Mouse (Mus musculus) olfactory bulb, adult 2 months (tissue): ENCODE measurements around the gene Cass4. TPM values are rescaled to one million over a fixed set of nuclear protein-coding genes. Genes with fewer than 3 reads are reported as not detected.

Source experiments
- H3K27ac ChIP-seq: fragments of 200-500 bp; 2 replicates; pipeline ENCODE4 v1.5.1; 2012; ENCODE audit warnings: low read depth, low read length; ENCODE audit not compliant: insufficient read depth
- H3K4me1 ChIP-seq: fragments of 200-500 bp; 2 replicates; pipeline ENCODE4 v1.6.1; 2012; ENCODE audit warnings: low read length; ENCODE audit not compliant: control insufficient read depth, insufficient read depth
- H3K4me3 ChIP-seq: fragments of 200-500 bp; 2 replicates; pipeline ENCODE4 v1.5.1; 2012; ENCODE audit warnings: mild to moderate bottlenecking, low read depth, low read length, moderate library complexity; ENCODE audit not compliant: insufficient read depth
- CTCF ChIP-seq: fragments of 200-500 bp; IDR thresholded peaks from 2 replicates; pipeline ENCODE4 v1.5.1; 2012; ENCODE audit warnings: low read depth, mild to moderate bottlenecking, low read length, moderate library complexity; ENCODE audit not compliant: insufficient read depth
- POLR2A ChIP-seq: fragments of 200-500 bp; IDR thresholded peaks from 2 replicates; pipeline ENCODE4 v1.6.1; 2012; ENCODE audit warnings: mild to moderate bottlenecking, low read depth, low read length, moderate library complexity; ENCODE audit not compliant: insufficient read depth
- WGBS: fragments of 180-500 bp; shearing (Covaris S2); methylation state at CpG from one replicate; pipeline ENCODE4 v1.1.7; 2018; 5-methylcytosine and 5-hydroxymethylcytosine counted together
- polyA plus RNA-seq: library from polyadenylated mRNA; stranded (reverse); fragments of >200 nt; gene quantifications from 2 replicates; pipeline ENCODE4 v1.2.4, GENCODE M21; 2012; ENCODE audit warnings: low replicate concordance; ENCODE audit not compliant: missing spikeins, insufficient read depth, insufficient read length

The Cass4 gene
- polyA plus RNA-seq, 1 experiment = not detected

DNA sequence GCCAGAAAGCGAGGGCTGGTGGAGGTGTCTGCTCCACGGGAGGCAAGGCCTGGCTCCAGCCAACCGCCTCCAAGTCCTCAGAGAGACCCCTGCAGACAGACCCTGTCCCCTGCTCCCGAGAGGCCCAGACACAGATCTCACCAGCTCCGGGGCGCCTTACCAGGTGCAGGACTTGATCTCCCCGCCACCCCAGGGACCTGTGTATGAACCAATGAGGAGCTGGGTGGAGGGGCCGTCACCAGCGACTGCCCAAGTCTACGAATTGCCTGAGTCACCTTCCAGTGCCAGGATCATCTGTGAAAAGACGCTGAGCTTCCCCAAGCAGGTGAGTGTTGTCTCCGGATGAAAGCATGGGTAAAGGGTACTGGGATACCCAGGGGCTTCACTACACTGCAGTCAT, 22.6 kb downstream of the Cass4 start:
- Histone ChIP-seq H3K4me1 (peaks cover 8% of the 10 kb centered on the region; the same call in 1 of the 2 replicates), H3K27ac (no peak overlapping the region), H3K4me3 (no peak overlapping the region)
- WGBS = 72% methylated on average over 12 of the region's 12 CpGs
- TF ChIP-seq POLR2A (no peak), CTCF (no peak)

- H3K4me1 ChIP-seq = peaks cover 5% of the 10 kb centered on the region; the same call in 1 of the 2 replicates
- TF ChIP-seq POLR2A (no peak), CTCF (no peak)
- 89% methylated on average over 5 of the region's 5 CpGs for WGBS
- H3K27ac ChIP-seq = no peak overlapping the region
- H3K4me3 ChIP-seq = no peak overlapping the region
Observed at GRCm38 (mm10) chr2:172416876-172417275, 23.3 kb downstream of the Cass4 start.

DNA sequence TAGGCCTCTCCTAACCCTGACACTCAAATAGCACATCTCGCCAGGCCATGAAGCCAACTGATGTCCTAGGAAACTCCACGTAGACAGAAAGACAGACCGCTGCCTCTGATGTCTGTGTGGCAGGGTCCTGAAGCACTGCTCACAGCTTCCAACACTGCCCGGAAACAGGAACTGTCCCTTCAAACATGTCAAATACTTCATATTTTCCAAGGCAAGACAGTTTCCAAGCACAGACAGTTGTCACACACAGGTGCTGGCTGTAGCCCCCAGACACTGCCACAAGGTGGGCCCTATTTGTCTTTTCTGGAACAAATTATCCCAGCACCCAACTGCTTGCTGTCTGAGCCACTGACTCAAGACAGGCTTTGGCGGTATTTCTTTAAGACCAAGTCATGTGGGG, 24.6 kb downstream of the Cass4 start:
- no peak for TF ChIP-seq POLR2A
- TF ChIP-seq CTCF = no peak
- H3K27ac ChIP-seq = no peak overlapping the region

GRCm38 (mm10) chr2:172430609-172431008, 37.0 kb downstream of the Cass4 start:
- Histone ChIP-seq H3K4me3 (no peak overlapping the region), H3K27ac (no peak overlapping the region), H3K4me1 (no peaks in the 10 kb centered on the region)
- WGBS = 68% methylated on average over 1 of the region's 1 CpGs
- TF ChIP-seq POLR2A = no peak
- no peak for TF ChIP-seq CTCF

More for the DNA sequence above, 24.6 kb downstream of the Cass4 start:
- H3K4me3 ChIP-seq = no peak overlapping the region
- H3K4me1 ChIP-seq = 0 out of 2 replicates have a peak, but pooled peaks cover 3% of the 10 kb centered on the region
- 93% methylated on average over 5 of the region's 5 CpGs for WGBS

DNA sequence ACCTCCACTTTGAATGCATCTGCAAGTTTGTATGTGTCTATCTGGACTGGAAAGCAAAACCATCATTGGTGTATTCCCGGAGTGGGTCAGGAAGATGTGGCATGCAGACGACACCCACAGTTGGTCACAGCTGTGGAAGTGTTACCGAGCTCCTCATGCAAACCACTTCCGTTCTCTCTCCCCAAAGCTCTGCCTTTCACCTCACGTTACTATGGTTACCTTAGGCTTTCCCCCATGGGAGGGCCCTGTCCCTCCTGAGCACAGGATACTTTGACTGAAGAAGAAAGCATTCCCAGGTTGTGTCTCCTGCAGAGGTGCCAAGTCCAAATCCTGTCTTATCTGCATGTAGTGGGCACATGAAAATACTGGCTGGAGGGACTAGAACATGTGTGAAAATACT, 40.2 kb downstream of the Cass4 start:
- Histone ChIP-seq H3K4me1 (no peaks in the 10 kb centered on the region), H3K4me3 (no peak overlapping the region), H3K27ac (no peak overlapping the region)
- WGBS = 53% methylated on average over 5 of the region's 5 CpGs
- TF ChIP-seq CTCF (no peak), POLR2A (no peak)

DNA sequence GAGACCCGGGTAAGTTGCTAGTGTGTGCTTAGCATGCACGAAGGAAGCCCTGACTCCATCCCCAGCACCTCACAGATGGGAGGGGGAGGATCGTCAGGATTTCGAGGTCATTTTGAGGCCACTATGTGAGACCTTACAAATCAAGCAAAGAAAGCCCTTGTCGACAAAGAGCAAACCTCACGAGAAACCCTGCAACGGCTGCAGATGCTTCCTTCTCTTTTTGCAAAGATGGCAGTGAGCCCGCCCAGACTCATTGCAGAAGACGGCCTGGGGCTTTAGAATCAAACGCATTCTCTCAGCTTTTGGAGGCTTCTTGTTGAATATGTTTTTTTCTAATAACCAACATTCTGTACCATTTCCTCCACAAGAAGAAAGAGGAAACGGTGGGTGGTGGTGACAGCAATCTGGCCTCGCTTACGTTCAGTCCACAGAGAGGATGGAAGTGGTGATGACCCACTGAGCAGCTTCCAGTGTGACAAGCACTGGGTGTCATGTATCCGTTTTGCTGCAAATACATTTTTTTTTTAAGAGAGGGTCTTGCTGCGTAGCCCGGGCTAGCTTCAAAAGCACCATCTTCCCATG, 43.9 kb downstream of the Cass4 start:
- no peak overlapping the region for H3K27ac ChIP-seq
- TF ChIP-seq CTCF (no peak), POLR2A (no peak)
- 71% methylated on average over 16 of the region's 16 CpGs for WGBS
- H3K4me1 ChIP-seq = peaks cover 6% of the 10 kb centered on the region; the same call in 1 of the 2 replicates
- no peak overlapping the region for H3K4me3 ChIP-seq

DNA sequence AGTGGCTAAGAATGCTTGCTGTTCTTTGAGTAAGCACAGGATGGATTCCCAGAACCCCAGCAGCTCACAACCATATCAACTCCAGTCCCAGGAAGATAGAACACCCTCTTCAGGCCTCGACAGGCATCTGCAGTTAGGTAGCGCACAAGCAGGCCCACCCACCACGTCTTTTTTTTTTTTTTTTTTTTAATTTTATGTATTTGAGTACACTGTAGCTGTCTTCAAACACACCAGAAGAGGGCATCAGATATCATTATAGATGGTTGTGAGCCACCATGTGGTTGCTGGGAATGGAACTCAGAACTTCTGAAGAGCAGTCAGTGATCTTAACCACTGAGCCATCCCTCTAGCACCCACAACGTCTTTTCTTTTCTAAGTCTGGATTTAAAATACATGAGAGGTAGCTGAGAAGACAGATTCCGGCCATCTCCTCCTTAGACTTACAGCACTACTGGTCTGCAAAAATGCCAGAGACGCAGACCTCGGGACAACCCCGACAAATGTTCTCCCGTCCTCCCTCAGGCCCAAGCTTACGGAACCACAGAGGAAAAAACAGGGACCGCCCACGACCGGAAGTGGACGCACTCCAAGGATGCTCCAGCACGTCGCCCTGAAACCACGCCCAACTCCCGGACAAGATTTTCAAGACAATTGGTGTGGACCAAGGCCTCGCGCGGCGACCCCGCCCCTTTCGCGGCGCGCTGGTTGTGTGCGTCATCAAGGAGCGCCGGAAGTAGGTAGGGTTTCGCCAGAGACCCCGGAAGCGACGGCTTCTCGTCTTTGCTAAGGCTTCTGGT, 46.4 kb downstream of the Cass4 start, which contains the start of gene Rtf2:
Rtf2 (plus strand) TSS at position 714 of the 797 bp plus-strand sequence.
- H3K4me1 ChIP-seq = peaks cover 6% of the 10 kb centered on the region; the same call in 1 of the 2 replicates
- peak within 1 kb of the TSS; percentile 69 for H3K4me3 ChIP-seq
- 2% methylated on average over 35 of the region's 35 CpGs for WGBS
- TF ChIP-seq POLR2A (peak; percentile 71), CTCF (no peak)
- H3K27ac ChIP-seq = peak within 1 kb of the TSS; percentile 7; the same call in 1 of the 2 replicates

DNA sequence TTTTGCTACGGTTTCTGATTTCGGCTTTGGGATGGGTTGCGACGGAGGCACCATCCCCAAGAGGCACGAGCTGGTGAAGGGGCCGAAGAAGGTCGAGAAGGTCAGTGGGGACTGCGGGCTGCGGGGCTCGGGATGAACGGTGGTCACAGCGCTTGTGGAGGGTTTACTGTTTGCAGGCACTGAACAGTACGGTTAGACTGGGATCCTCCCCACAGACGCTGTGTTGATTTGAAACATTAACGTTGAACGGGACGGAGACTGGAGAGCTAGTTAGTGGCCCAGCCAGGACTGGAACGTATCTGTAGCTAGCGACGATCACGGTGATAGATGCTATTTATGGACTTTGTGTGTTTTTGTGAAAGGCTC, 47.0 kb downstream of the Cass4 start:
- TF ChIP-seq POLR2A (no peak), CTCF (no peak)
- H3K4me1 ChIP-seq = peaks cover 6% of the 10 kb centered on the region; the same call in 1 of the 2 replicates
- under 1% methylated on average over 21 of the region's 21 CpGs for WGBS
- no peak overlapping the region for H3K27ac ChIP-seq
- peak overlapping the region; percentile 69 for H3K4me3 ChIP-seq

DNA sequence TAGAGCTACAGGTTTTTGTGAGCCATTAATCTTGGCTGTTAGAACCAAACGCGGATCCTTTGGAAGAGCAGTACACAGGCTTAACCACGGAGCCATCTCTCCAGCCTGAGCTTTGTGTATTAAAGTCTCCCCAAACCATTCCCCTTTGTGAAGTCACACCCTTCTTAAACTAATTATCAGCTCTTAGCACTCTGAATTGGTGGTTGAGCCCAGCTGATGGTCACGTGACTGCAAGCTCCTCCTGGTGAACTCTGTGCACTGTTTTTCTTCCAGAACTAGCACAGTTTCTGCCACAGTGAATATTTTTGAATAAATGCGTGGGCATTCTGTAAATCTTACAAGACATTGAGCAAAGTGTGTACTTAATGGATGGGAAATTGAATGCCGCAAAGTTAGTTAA, 47.6 kb downstream of the Cass4 start:
- no peak overlapping the region for H3K27ac ChIP-seq
- 28% methylated on average over 6 of the region's 6 CpGs for WGBS
- H3K4me1 ChIP-seq = peaks cover 6% of the 10 kb centered on the region; the same call in 1 of the 2 replicates
- TF ChIP-seq POLR2A = no peak
- TF ChIP-seq CTCF = no peak
- H3K4me3 ChIP-seq = peak overlapping the region; percentile 69
